In genomic region chr2:62047504-62048005, GRCm38 (mm10) we compare ENCODE assay signal across 9 mouse cellular contexts. TPM values are rescaled to one million over a fixed set of nuclear protein-coding genes. Genes with fewer than 3 reads are reported as not detected.
DNase-seq lines count a peak whose midpoint lies in the region; ATAC-seq and TF ChIP-seq lines count a peak whose summit lies in the region.
"Had no signal": no experiment of that assay in that cellular context is flagged by ENCODE, and none has a peak within 500 bp of the region (broad histone marks: within the 10 kb centered on the region; RNA-seq: fewer than 3 reads in every experiment).

No protein-coding gene starts in this region.

- H3K27ac ChIP-seq in heart, embryonic 15.5 days: no peak overlapping the region; the same call in 1 of the 2 replicates
- H3K27ac ChIP-seq in forebrain, postnatal 0 days (ENCODE audit: low read depth, low read length): peak overlapping the region; percentile 93
- H3K27ac ChIP-seq in midbrain, embryonic 12.5 days (replicated peaks): peak overlapping the region; percentile 86
- H3K27ac ChIP-seq: macrophage had no signal

- no peak for DNase-seq in heart, postnatal 25 days (ENCODE audit: low spot score)
- peak; percentile 84 to 90 for DNase-seq in cerebellum, adult 18-20 months
- DNase-seq in forebrain, postnatal 0 days: peak; percentile 89
- DNase-seq in layer of hippocampus, postnatal 10 days (ENCODE audit: low spot score in 2 of 2): peak; percentile 62 to 68
- DNase-seq in telencephalon, adult 2 months (ENCODE audit: low read depth, low spot score): peak; percentile 87
- no peak for DNase-seq in MN1 (ENCODE audit: low spot score)

- H3K4me1 ChIP-seq in heart, embryonic 15.5 days (replicated peaks): peaks cover 5% of the 10 kb centered on the region
- no peaks in the 10 kb centered on the region for H3K4me1 ChIP-seq in forebrain, postnatal 0 days (ENCODE audit: insufficient read depth)
- H3K4me1 ChIP-seq in midbrain, embryonic 12.5 days: peaks cover 5% of the 10 kb centered on the region; the same call in 1 of the 2 replicates

- H3K27me3 ChIP-seq in heart, embryonic 15.5 days: no peaks in the 10 kb centered on the region
- no peaks in the 10 kb centered on the region for H3K27me3 ChIP-seq in forebrain, postnatal 0 days (ENCODE audit: insufficient read depth, low read length)
- H3K27me3 ChIP-seq in midbrain, embryonic 12.5 days: peaks cover 5% of the 10 kb centered on the region; the same call in 1 of the 2 replicates

- H3K36me3 ChIP-seq in heart, embryonic 15.5 days: no peaks in the 10 kb centered on the region
- no peaks in the 10 kb centered on the region for H3K36me3 ChIP-seq in forebrain, postnatal 0 days (ENCODE audit: insufficient read depth)
- H3K36me3 ChIP-seq in midbrain, embryonic 12.5 days: no peaks in the 10 kb centered on the region

- peak; percentile 73 for ATAC-seq in heart, embryonic 15.5 days (replicated peaks; ENCODE audit: insufficient number of reproducible peaks, insufficient read depth, low FRiP score, low read depth)
- ATAC-seq in forebrain, postnatal 0 days: peak; percentile 94
- ATAC-seq in midbrain, embryonic 12.5 days (ENCODE audit: low FRiP score, low read depth): peak; percentile 95

- H3K4me3 ChIP-seq in heart, embryonic 15.5 days: peak overlapping the region; percentile 57
- H3K4me3 ChIP-seq in forebrain, postnatal 0 days (ENCODE audit: low read depth, low read length): peak overlapping the region; percentile 57
- H3K4me3 ChIP-seq in midbrain, embryonic 12.5 days: peak overlapping the region; percentile 54

- peak overlapping the region; percentile 76 for H3K4me2 ChIP-seq in heart, embryonic 15.5 days
- peak overlapping the region; percentile 68 for H3K4me2 ChIP-seq in forebrain, postnatal 0 days (ENCODE audit: low read depth)
- H3K4me2 ChIP-seq in midbrain, embryonic 12.5 days (replicated peaks): peak overlapping the region; percentile 62

- H3K9me3 ChIP-seq in heart, embryonic 15.5 days (replicated peaks): no peaks in the 10 kb centered on the region
- no peaks in the 10 kb centered on the region for H3K9me3 ChIP-seq in forebrain, postnatal 0 days (ENCODE audit: low read length)
- no peaks in the 10 kb centered on the region for H3K9me3 ChIP-seq in midbrain, embryonic 12.5 days

- no peak for TF ChIP-seq CTCF in forebrain, postnatal 0 days (IDR thresholded peaks at IDR 0.05; ENCODE audit: low read depth)

- under 1% methylated on average over 14 of the region's 14 CpGs for WGBS in heart, embryonic 15.5 days
- WGBS in forebrain, postnatal 0 days: 0% methylated on average over 14 of the region's 14 CpGs
- WGBS in midbrain, embryonic 12.5 days: under 1% methylated on average over 14 of the region's 14 CpGs

- intact Hi-C loops in heart, postnatal 25 days (cut with DNase I): no loop called here

- H3K9ac ChIP-seq in heart, embryonic 15.5 days: peak overlapping the region; percentile 44
- peak overlapping the region; percentile 82 for H3K9ac ChIP-seq in forebrain, postnatal 0 days
- peak overlapping the region; percentile 48 for H3K9ac ChIP-seq in midbrain, embryonic 12.5 days (replicated peaks)

RNA-seq across cellular contexts. Expression of gene Slc4a10, which starts 1.3 kb away (rescaled TPM):
- polyA plus RNA-seq in heart, embryonic 15.5 days (2015; fragmentation: Nextera tagmentation; extraction: Ambion mirVana): 0.19 and 0.43 TPM in 2 replicates
- total RNA-seq in heart, postnatal 25 days (2021): not detected
- 42.2 and 55.5 TPM in 2 replicates for total RNA-seq in forebrain, postnatal 0 days (2014; rRNA removed)
- 11.2 and 16.4 TPM in 2 replicates for polyA plus RNA-seq in forebrain, postnatal 0 days (2015; fragmentation: Nextera tagmentation; extraction: Ambion mirVana)
- total RNA-seq in layer of hippocampus, postnatal 10 days (2021): 100 to 1,000 TPM; 142 to 144 TPM
- polyA plus RNA-seq in midbrain, embryonic 12.5 days (2016; fragmentation: Nextera tagmentation; extraction: Ambion mirVana): 1.4 and 2.0 TPM in 2 replicates
- polyA plus RNA-seq: macrophage had no signal

Comparison
In these comparisons a context has a peak if more than half of its experiments do, and no peak if none do; other contexts are left out.
1. DNase-seq: peak in cerebellum, adult 18-20 months (2 of 2), forebrain, postnatal 0 days (single experiment), layer of hippocampus, postnatal 10 days (2 of 2) and telencephalon, adult 2 months (single experiment); none in heart, postnatal 25 days (single experiment) and MN1 (single experiment).
2. RNA of gene Slc4a10, which starts 1.3 kb away (total RNA-seq): 142 to 144 TPM in layer of hippocampus, postnatal 10 days and 42.2 to 55.5 TPM in forebrain, postnatal 0 days; not detected in heart, postnatal 25 days; every median in the first group is over 10 times any median in the second.
3. Peak in every context shown above with its lines, with median percentiles within 50 percentile points of each other: ATAC-seq, H3K4me2 ChIP-seq, H3K4me3 ChIP-seq and H3K9ac ChIP-seq.